Mouse (Mus musculus) cerebellum, adult 8-10 months (tissue): ENCODE measurements around the gene Abca2.
A peak's percentile ranks its signal among the peaks of the same experiment; 100 is the strongest.
"Not testable (repeated sequence)": the region's sequence is repeated elsewhere in the genome, so short reads cannot be mapped to it uniquely, and the experiment has no call there.

Experiments
- DNase-seq: peaks from one replicate; pipeline ENCODE4 v3.0.0; 2022

The Abca2 gene

GRCm38 (mm10) chr2:25428442-25429236 is at the start of gene Abca2:
Gene Abca2, plus strand, starts transcription at chr2:25428703.
- peak; percentile 96 for DNase-seq

DNA sequence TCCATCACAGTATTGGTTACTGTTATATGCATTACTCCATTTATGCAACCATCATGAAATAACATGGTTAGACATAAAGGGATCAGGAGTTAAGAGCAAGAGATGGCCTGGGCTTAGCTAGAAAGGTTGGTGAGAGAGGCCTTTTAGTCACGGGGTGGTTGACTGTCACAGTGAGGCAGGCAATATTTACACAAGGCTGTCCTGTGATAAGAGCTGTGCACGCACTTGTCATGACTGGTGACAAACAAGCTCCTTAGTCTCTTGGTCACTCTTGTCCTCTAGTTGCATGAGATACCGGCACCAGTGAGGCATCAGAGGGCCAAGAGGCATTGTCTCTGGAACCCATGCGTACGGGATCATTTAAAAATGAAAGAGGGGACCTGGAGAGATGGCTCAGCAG is 44.0 kb upstream of the Abca2 start:
- DNase-seq = no peak

GRCm38 (mm10) chr2:25391266-25391665 is 37.2 kb upstream of the Abca2 start:
- DNase-seq = no peak

- no peak for DNase-seq
Observed at GRCm38 (mm10) chr2:25394281-25395221, 34.0 kb upstream of the Abca2 start.

GRCm38 (mm10) chr2:25395721-25396596 is 32.5 kb upstream of the Abca2 start, which contains the start of gene Entpd2:
Gene Entpd2, plus strand, starts transcription at chr2:25395874.
- DNase-seq = no peak

DNA sequence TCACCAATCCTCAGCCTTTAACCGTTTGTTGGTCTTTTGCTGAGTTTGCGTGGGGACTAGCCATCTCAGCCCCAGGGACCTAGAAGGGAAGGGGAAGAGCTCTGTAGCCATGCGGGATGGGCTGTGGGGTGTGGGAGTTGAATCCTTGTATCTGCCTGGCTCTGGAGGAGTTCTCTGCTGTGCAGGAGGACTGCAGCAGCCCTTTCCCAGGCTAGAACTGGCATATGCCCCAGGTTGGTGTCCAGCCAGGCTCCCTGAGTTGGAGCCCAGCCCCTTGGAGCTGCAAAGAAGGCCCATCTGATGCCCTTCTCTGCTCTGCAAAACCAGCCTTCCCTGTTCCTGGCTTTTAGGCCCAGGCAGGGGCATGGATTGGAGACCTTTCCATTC is 31.9 kb upstream of the Abca2 start:
- peak; percentile 76 for DNase-seq

DNA sequence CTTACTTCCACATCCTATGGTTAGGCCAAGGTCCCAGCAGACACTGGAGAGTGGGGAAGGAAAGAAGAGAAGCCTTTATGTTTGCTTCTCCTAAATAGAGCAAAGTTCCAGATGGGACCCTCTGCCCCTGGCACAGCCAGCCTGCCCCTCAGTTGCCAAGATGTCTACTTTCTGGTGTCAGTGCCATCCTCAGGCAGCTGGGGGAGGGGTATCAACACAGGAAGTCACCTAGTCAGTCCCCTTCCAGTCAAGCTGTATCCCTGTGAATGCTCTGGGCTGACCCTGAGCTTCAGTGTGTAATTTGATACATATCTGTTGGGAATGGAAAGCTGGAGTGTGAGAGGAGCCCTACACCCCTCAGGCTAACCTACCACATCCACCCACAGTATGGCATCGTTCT is 31.5 kb upstream of the Abca2 start:
- no peak for DNase-seq

DNA sequence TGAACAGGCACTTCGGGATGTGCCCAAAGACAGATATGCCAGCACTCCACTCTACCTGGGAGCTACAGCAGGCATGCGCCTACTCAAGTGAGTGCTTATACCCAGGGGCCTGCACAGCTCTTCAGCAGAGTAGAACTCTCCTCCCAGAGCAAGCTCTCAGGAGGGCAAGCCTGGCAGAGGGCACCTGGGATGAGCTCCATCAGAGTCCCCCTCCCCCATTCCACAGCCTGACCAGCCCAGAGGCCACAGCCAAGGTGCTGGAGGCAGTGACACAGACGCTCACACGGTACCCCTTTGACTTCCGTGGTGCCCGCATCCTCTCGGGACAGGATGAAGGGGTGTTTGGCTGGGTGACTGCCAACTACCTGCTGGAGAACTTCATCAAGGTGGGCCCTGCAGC is 30.4 kb upstream of the Abca2 start:
- DNase-seq = no peak

- no peak for DNase-seq
Observed at GRCm38 (mm10) chr2:25399051-25399450, 29.5 kb upstream of the Abca2 start, which contains the start of gene Npdc1. Gene Npdc1, plus strand, starts transcription at chr2:25399351.

DNA sequence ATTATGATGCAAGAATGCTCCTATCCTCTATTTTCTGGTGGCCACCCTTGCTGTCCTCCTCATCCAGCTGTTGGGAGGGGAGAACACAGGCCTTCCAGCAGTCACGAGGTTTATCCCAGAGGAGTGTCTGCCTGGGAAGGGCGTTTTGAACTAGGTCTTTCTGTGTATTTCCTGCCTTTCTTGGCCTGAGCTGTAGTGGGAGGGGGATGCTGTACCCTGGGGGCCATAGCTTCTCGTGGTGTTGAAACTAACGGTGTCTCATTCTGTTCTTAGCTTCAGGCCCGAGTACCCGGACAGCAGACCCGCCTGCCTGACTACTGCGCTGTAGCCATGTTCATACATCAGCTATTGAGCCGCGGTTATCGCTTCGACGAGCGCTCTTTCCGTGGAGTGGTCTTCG is 28.2 kb upstream of the Abca2 start:
- no peak for DNase-seq

- peak; percentile 71 for DNase-seq
Observed at GRCm38 (mm10) chr2:25400764-25401163, 27.7 kb upstream of the Abca2 start.

- peak; percentile 75 for DNase-seq
Observed at GRCm38 (mm10) chr2:25402377-25402971, 26.0 kb upstream of the Abca2 start.

DNA sequence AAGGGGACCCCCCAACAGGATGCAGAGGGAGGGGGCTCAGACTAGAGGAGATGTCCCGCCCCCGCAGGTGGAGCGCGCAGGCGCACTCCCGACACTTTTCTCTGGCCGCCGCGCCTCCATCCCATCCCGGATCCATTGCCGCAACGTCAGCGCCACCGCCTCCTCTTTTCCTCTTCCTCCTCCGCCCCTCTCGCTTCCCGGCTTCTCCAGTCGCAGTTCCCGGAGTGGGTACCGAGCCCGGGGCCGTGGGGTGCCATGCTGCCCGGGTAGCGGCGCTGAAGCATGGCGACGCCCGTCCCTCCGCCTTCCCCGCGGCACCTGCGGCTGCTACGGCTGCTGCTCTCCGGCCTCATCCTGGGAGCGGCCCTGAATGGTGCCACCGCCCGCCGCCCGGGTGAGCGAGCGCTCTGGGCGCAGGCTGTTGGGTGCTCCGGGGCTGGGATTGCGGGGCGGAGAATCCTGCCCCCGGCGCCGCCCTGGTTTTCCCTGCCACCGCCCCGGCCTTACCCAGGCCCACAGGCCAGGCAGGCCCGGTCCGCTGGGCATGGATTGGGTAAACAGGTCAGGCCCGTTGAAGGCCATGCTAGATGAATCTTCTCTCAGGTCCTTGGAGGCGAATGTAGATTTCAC is 25.4 kb upstream of the Abca2 start:
- peak; percentile 91 for DNase-seq

DNA sequence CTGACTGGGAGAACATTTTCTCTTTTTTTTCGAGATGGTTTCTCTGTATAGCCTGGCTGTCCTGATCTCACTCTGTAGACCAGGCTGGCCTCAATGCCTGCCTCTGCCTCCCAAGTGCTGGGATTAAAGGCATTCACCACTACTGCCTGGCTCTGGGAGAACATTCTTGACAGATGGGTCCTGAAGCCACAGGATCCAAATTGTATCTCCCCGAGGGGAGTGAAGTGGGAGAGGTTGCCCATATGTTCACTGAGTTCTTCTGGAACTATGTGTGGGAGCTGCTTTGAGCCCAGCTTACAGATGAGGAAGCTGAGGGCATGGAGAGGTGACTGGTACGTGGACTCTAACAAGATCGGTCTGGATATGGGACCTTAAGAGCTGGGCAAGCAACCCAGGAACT is 24.5 kb upstream of the Abca2 start:
- peak; percentile 16 for DNase-seq

DNA sequence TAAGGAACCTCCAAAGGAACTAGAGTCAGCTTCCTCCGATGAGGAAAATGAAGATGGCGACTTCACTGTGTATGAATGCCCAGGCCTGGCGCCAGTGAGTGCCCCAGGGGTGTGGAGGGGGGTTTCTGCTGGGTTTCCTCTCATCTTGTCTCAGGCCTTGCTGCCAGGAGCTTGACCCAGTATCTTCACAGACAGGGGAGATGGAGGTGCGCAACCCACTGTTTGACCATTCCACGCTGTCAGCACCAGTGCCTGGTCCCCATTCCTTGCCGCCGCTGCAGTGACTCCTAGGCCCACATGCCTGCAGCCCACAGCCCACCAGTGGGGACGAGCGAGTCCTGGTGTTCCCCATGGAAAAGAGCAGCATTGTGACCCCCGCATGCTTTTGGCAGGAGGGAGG is 19.6 kb upstream of the Abca2 start:
- no peak for DNase-seq

DNA sequence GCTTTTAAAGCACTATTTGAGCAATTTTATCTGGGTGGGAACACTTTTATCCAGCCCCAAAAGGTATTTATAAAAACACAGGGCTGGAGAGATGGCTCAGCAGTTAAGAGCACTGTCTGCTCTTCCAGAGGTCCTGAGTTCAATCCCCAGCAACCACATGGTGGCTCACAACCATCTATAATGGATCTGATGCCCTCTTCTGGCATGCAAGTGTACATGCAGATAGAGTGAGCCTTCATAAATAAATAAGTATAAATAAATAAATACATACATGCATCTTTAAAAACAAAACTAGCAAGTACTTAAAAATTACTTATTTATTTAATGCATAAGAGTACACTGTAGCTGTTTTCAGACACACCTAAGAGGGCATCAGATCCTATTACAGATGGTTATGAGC is 15.1 kb upstream of the Abca2 start:
- not testable (repeated sequence) for DNase-seq

GRCm38 (mm10) chr2:25417426-25417825 is 11.1 kb upstream of the Abca2 start:
- DNase-seq = peak; percentile 8

DNA sequence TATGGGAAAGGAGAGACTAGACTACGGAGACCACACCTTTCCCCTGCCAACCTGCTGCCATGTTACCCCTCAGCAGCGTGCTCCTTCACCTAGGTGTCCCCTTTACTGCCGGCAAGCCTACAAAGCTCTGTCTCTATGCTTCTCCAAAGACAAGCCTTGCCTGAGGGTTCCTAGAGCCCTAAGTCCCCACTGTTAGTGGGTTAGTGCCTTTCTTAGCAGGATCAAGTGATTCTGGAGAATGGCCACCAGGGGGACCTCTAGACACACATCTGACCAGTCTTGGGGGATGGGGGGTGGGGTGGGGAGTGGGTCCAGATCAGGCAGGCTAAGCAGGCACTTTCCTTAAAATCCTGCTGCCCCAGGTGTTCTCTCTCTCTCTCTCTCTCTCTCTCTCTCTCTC is 6.6 kb upstream of the Abca2 start:
- DNase-seq = peak; percentile 61

GRCm38 (mm10) chr2:25422587-25423410 is 5.7 kb upstream of the Abca2 start, which contains the start of gene Fut7:
Gene Fut7, plus strand, starts transcription at chr2:25423267.
- no peak for DNase-seq

DNA sequence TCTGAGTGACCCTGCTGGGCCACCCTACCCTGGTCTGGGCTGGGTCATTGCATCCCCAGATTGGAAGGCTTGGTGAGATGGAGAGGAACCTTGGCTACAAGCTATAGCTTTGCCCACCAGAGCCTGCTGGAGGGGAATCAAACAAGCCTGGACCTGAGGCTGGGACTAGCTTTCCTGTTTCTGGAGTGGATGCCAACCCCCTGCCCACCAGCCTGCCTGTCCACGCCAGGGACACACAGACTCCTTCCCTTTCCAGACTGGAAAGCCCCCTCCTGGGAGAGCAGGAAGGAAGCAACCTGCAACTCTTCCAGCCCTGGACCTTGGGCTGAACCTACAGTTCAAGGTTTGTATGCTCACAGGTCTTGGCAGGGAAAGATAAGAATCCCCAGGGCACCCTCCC is 4.9 kb upstream of the Abca2 start:
- DNase-seq = no peak

- DNase-seq = peak; percentile 54
Observed at GRCm38 (mm10) chr2:25425481-25425880, 3.0 kb upstream of the Abca2 start.
